ENCODE assay signal across 28 mouse cellular contexts in the genomic region with DNA sequence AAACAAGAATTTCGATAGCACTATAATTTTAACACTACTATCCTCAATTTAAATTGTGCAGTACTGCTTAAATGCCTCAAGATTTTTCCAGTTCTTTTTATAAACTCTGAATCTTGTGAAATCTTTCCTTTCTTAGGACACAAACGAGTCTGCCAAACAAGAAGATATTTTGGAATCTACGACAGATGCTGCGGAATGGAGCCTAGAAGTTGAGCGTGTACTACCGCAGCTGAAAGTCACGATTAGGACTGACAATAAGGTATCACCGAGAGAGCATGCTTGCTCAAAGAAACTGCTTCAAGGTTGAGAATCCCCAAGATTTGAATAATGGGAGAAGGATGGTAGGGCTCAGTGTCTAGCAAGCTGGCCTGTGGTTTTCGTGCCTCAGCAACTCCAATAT. TPM values are rescaled to one million over a fixed set of nuclear protein-coding genes. Genes with fewer than 3 reads are reported as not detected.
A peak's percentile ranks its signal among the peaks of the same experiment; 100 is the strongest.
DNase-seq lines count a peak whose midpoint lies in the region; ATAC-seq and TF ChIP-seq lines count a peak whose summit lies in the region.
"Had no signal": no experiment of that assay in that cellular context is flagged by ENCODE, and none has a peak within 500 bp of the region (broad histone marks: within the 10 kb centered on the region; RNA-seq: fewer than 3 reads in every experiment).

No protein-coding gene starts in this region.

- H3K9me3 ChIP-seq in forebrain, postnatal 0 days (ENCODE audit: low read length): no peaks in the 10 kb centered on the region
- no peaks in the 10 kb centered on the region for H3K9me3 ChIP-seq in forebrain, embryonic 11.5 days (ENCODE audit: control insufficient read depth, low read length)
- no peaks in the 10 kb centered on the region for H3K9me3 ChIP-seq in CH12.LX (replicated peaks; ENCODE audit: low read length)
- H3K9me3 ChIP-seq in midbrain, embryonic 15.5 days: no peaks in the 10 kb centered on the region
- H3K9me3 ChIP-seq: embryonic facial prominence, embryonic 12.5 days; forebrain, embryonic 13.5 days; heart, embryonic 13.5 days; limb, embryonic 10.5 days; neural tube, embryonic 13.5 days; stomach, embryonic 15.5 days had no signal

- H3K27me3 ChIP-seq in forebrain, postnatal 0 days (ENCODE audit: insufficient read depth, low read length): no peaks in the 10 kb centered on the region
- no peaks in the 10 kb centered on the region for H3K27me3 ChIP-seq in forebrain, embryonic 11.5 days (ENCODE audit: control insufficient read depth, insufficient read depth, low read length)
- H3K27me3 ChIP-seq in CH12.LX (replicated peaks): no peaks in the 10 kb centered on the region
- no peaks in the 10 kb centered on the region for H3K27me3 ChIP-seq in midbrain, embryonic 15.5 days (replicated peaks)
- H3K27me3 ChIP-seq: embryonic facial prominence, embryonic 12.5 days; forebrain, embryonic 13.5 days; heart, embryonic 13.5 days; neural tube, embryonic 13.5 days; stomach, embryonic 15.5 days had no signal

- no peak for TF ChIP-seq POLR2A in CH12.LX (IDR thresholded peaks at IDR 0.05; ENCODE audit: low read depth, low read length)

- no peak overlapping the region for H3K9ac ChIP-seq in forebrain, postnatal 0 days
- H3K9ac ChIP-seq in forebrain, embryonic 11.5 days (ENCODE audit: low read length): no peak overlapping the region
- H3K9ac ChIP-seq in CH12.LX (ENCODE audit: insufficient read depth, low read depth): no peak overlapping the region
- no peak overlapping the region for H3K9ac ChIP-seq in midbrain, embryonic 15.5 days
- H3K9ac ChIP-seq: embryonic facial prominence, embryonic 12.5 days; forebrain, embryonic 13.5 days; heart, embryonic 13.5 days; neural tube, embryonic 13.5 days; stomach, embryonic 15.5 days had no signal

- peaks cover 3% of the 10 kb centered on the region; the same call in 1 of the 2 replicates for H3K4me1 ChIP-seq in forebrain, postnatal 0 days (ENCODE audit: insufficient read depth)
- H3K4me1 ChIP-seq in forebrain, embryonic 11.5 days (replicated peaks; ENCODE audit: control insufficient read depth, insufficient read depth, low read length): no peaks in the 10 kb centered on the region
- peaks cover 0 to 13% of the 10 kb centered on the region in 2 experiments; a peak in 2 of 4 replicates for H3K4me1 ChIP-seq in CH12.LX (ENCODE audit: control insufficient read depth in 1 of 2, insufficient read depth in 2 of 2)
- H3K4me1 ChIP-seq in midbrain, embryonic 15.5 days: no peaks in the 10 kb centered on the region
- H3K4me1 ChIP-seq: embryonic facial prominence, embryonic 12.5 days; forebrain, embryonic 13.5 days; heart, embryonic 13.5 days; limb, embryonic 10.5 days; neural tube, embryonic 13.5 days; stomach, embryonic 15.5 days had no signal

- dilution Hi-C loops in CH12.LX (cut with MboI; ENCODE audit: extremely low pct_ligation_motif_present, extremely low pct_unique_long_range_greater_than_20kb, low sequenced_read_pairs): no loop called here

- intact Hi-C loops in left cerebral cortex, adult 2 months (cut with DNase I): loop anchor here (1.0 to 5.0 kb wide), 2 partner anchors 214 to 232 kb away; no protein-coding TSS in a partner anchor

- no peak overlapping the region for H3K4me3 ChIP-seq in forebrain, postnatal 0 days (ENCODE audit: low read depth, low read length)
- H3K4me3 ChIP-seq in forebrain, embryonic 11.5 days (ENCODE audit: low read depth, low read length): no peak overlapping the region
- H3K4me3 ChIP-seq in CH12.LX (replicated peaks in 1 of 3; ENCODE audit: low read depth in 2 of 3, low read length in 2 of 3, poor library complexity in 1 of 3): no peak overlapping the region
- H3K4me3 ChIP-seq in left cerebral cortex, adult 2 months: no peak overlapping the region
- H3K4me3 ChIP-seq in midbrain, embryonic 15.5 days: no peak overlapping the region
- H3K4me3 ChIP-seq: embryonic facial prominence, embryonic 12.5 days; erythroblast, embryonic 14.5 days; forebrain, embryonic 13.5 days; heart, adult 2 months; heart, embryonic 13.5 days; limb, embryonic 10.5 days; neural tube, embryonic 13.5 days; stomach, embryonic 15.5 days had no signal

- H3K79me2 ChIP-seq in CH12.LX (replicated peaks; ENCODE audit: control insufficient read depth, extremely low read depth, insufficient read depth, poor library complexity, severe bottlenecking): no peaks in the 10 kb centered on the region

- DNase-seq in forebrain, postnatal 0 days: peak; percentile 48
- no peak for DNase-seq in forebrain, embryonic 11.5 days (ENCODE audit: low spot score)
- peak; percentile 48 for DNase-seq in CH12.LX (ENCODE audit: extremely low read depth)
- DNase-seq in left cerebral cortex, adult 2 months (ENCODE audit: extremely low spot score in 1 of 2, low spot score in 2 of 2): no peak
- DNase-seq in right cerebral cortex, postnatal 25 days: peak; percentile 45
- no peak for DNase-seq in kidney, postnatal 10 days
- DNase-seq: adrenal gland, postnatal 25 days; cerebellum, adult 11-12 months; cerebellum, postnatal 25 days; gastrocnemius, postnatal 36 days; heart, adult 2 months; heart, postnatal 14 days; kidney, postnatal 36 days; liver; lung, postnatal 4 days; midbrain, embryonic 14.5 days; thymus, adult 18-20 months; thymus, postnatal 36 days had no signal

- WGBS in forebrain, postnatal 0 days: 68% methylated on average over 9 of the region's 9 CpGs
- WGBS in forebrain, embryonic 11.5 days: 92% methylated on average over 9 of the region's 9 CpGs
- 87% methylated on average over 9 of the region's 9 CpGs for WGBS in midbrain, embryonic 15.5 days

- no peaks in the 10 kb centered on the region for H3K36me3 ChIP-seq in forebrain, postnatal 0 days (ENCODE audit: insufficient read depth)
- no peaks in the 10 kb centered on the region for H3K36me3 ChIP-seq in forebrain, embryonic 11.5 days (ENCODE audit: control insufficient read depth, insufficient read depth, low read length)
- peaks cover 0 to 7% of the 10 kb centered on the region in 2 experiments for H3K36me3 ChIP-seq in CH12.LX (replicated peaks in 1 of 2; ENCODE audit: control insufficient read depth in 1 of 2, insufficient read depth in 1 of 2, low read length in 1 of 2)
- H3K36me3 ChIP-seq in midbrain, embryonic 15.5 days (replicated peaks): no peaks in the 10 kb centered on the region
- H3K36me3 ChIP-seq: embryonic facial prominence, embryonic 12.5 days; heart, embryonic 13.5 days; limb, embryonic 10.5 days; neural tube, embryonic 13.5 days; stomach, embryonic 15.5 days had no signal

- no peak overlapping the region for H3K27ac ChIP-seq in forebrain, postnatal 0 days (ENCODE audit: low read depth, low read length)
- no peak overlapping the region for H3K27ac ChIP-seq in forebrain, embryonic 11.5 days (ENCODE audit: low read depth, low read length)
- H3K27ac ChIP-seq in CH12.LX (ENCODE audit: insufficient read depth, low read depth): no peak overlapping the region
- peak overlapping the region; percentile 13; the same call in 1 of the 2 replicates for H3K27ac ChIP-seq in left cerebral cortex, adult 2 months
- H3K27ac ChIP-seq in midbrain, embryonic 15.5 days: no peak overlapping the region
- H3K27ac ChIP-seq: embryonic facial prominence, embryonic 12.5 days; forebrain, embryonic 13.5 days; heart, adult 2 months; heart, embryonic 13.5 days; hindbrain, postnatal 0 days; limb, embryonic 10.5 days; neural tube, embryonic 13.5 days; stomach, embryonic 15.5 days had no signal

- peak; percentile 38 for ATAC-seq in forebrain, postnatal 0 days
- no peak for ATAC-seq in forebrain, embryonic 11.5 days (replicated peaks; ENCODE audit: low FRiP score)
- no peak for ATAC-seq in midbrain, embryonic 15.5 days (replicated peaks)
- ATAC-seq: forebrain, embryonic 13.5 days; hindbrain, postnatal 0 days; intestine, postnatal 0 days had no signal

- H3K4me2 ChIP-seq in forebrain, postnatal 0 days (ENCODE audit: low read depth): no peak overlapping the region
- no peak overlapping the region for H3K4me2 ChIP-seq in forebrain, embryonic 11.5 days (ENCODE audit: low read depth, low read length, severe bottlenecking)
- no peak overlapping the region for H3K4me2 ChIP-seq in CH12.LX (ENCODE audit: insufficient read depth, low read depth, poor library complexity, severe bottlenecking)
- no peak overlapping the region for H3K4me2 ChIP-seq in midbrain, embryonic 15.5 days
- H3K4me2 ChIP-seq: embryonic facial prominence, embryonic 12.5 days; forebrain, embryonic 13.5 days; heart, embryonic 13.5 days; neural tube, embryonic 13.5 days; stomach, embryonic 15.5 days had no signal

- no peak for TF ChIP-seq RAD21 in CH12.LX (IDR thresholded peaks at IDR 0.05; ENCODE audit: low read depth, low read length)

- TF ChIP-seq EP300 in CH12.LX (IDR thresholded peaks at IDR 0.05; ENCODE audit: low read length): no peak

- TF ChIP-seq CTCF in forebrain, postnatal 0 days (IDR thresholded peaks at IDR 0.05; ENCODE audit: low read depth): no peak
- no peak for TF ChIP-seq CTCF in CH12.LX (conservative IDR thresholded peaks at IDR 0.05 in 1 of 2, IDR thresholded peaks at IDR 0.05 in 1 of 2; ENCODE audit: low read depth in 2 of 2, low read length in 2 of 2)
- no peak for TF ChIP-seq CTCF in left cerebral cortex, adult 2 months (IDR thresholded peaks at IDR 0.05)

- in situ Hi-C loops in CH12.LX (cut with MboI; ENCODE audit: low pct_ligation_motif_present, low pct_unique_long_range_greater_than_20kb, low sequenced_read_pairs): no loop called here

TF ChIP-seq in CH12.LX, 34 proteins besides CTCF, POLR2A, EP300 and RAD21:
- TF ChIP-seq POLR2AphosphoS2 (IDR thresholded peaks at IDR 0.05; ENCODE audit: low read depth, low read length) (no peak), MEF2A (IDR thresholded peaks at IDR 0.05; ENCODE audit: borderline replicate concordance, low read depth, low read length) (no peak), MAX (IDR thresholded peaks at IDR 0.05; ENCODE audit: low read length) (no peak)

RNA-seq across cellular contexts. Expression of gene Ift57, which starts 37.5 kb away (rescaled TPM):
- total RNA-seq in forebrain, postnatal 0 days (2014; rRNA removed): 28.4 and 28.5 TPM in 2 replicates
- polyA plus RNA-seq in forebrain, postnatal 0 days (2015; fragmentation: Nextera tagmentation; extraction: Ambion mirVana): 55.5 and 61.4 TPM in 2 replicates
- polyA plus RNA-seq in forebrain, embryonic 11.5 days (2014; fragmentation: Nextera tagmentation; extraction: Ambion mirVana): 27.6 and 30.5 TPM in 2 replicates
- total RNA-seq in CH12.LX (2012; rRNA removed) (12.5 and 13.3 TPM in 2 replicates), CH12.LX (2014; rRNA removed) (21.3 and 24.8 TPM in 2 replicates)
- polyA plus RNA-seq in CH12.LX (2012; ENCODE audit: insufficient read length, low read depth): 28.8 and 34.4 TPM in 2 replicates
- total RNA-seq in left cerebral cortex, adult 2 months (2021): 10 to 100 TPM; 54.2 to 56.3 TPM
- polyA plus RNA-seq in midbrain, embryonic 15.5 days (2015; fragmentation: Nextera tagmentation; extraction: Ambion mirVana): 43.3 and 43.4 TPM in 2 replicates

Comparison
In these comparisons a context has a peak if more than half of its experiments do, and no peak if none do; other contexts are left out.
1. DNase-seq: peak in forebrain, postnatal 0 days (single experiment), CH12.LX (single experiment) and right cerebral cortex, postnatal 25 days (single experiment); none in forebrain, embryonic 11.5 days (single experiment), left cerebral cortex, adult 2 months (0 of 2) and kidney, postnatal 10 days (single experiment).